Mouse (Mus musculus) frontal cortex, postnatal 36 days (tissue): ENCODE measurements around the gene Fzr1.

ENCODE experiments used
- DNase-seq, 2 experiments: peaks; one replicate each; pipeline ENCODE4 v3.0.0; 2022; ENCODE audit warnings: low spot score in 2 of 2

Gene Fzr1

GRCm38 (mm10) chr10:81382039-81382438, 3.7 kb upstream of the Fzr1 start:
- DNase-seq, result no peak

- DNase-seq, result no peak
These were observed 1.6 kb upstream of the Fzr1 start for GRCm38 (mm10) chr10:81379809-81380378.

- DNase-seq, result no peak
These were observed 852 bp upstream of the Fzr1 start for GRCm38 (mm10) chr10:81379183-81379553.

- peak; percentile 100 for DNase-seq
These were observed 352 bp upstream of the Fzr1 start for GRCm38 (mm10) chr10:81378553-81379182.

- no peak for DNase-seq
These were observed 1.0 kb downstream of the Fzr1 start for GRCm38 (mm10) chr10:81377362-81377664.

- DNase-seq, result no peak
These were observed 1.6 kb downstream of the Fzr1 start for GRCm38 (mm10) chr10:81376561-81377361.

- DNase-seq, result no peak
These were observed 3.0 kb downstream of the Fzr1 start for GRCm38 (mm10) chr10:81375322-81375721.

- no peak for DNase-seq
These were observed 11.2 kb downstream of the Fzr1 start for GRCm38 (mm10) chr10:81367207-81367495.

GRCm38 (mm10) chr10:81366477-81367206, 11.7 kb downstream of the Fzr1 start:
- no peak for DNase-seq

- no peak for DNase-seq
These were observed 12.4 kb downstream of the Fzr1 start, which contains the start of gene 4930404N11Rik for GRCm38 (mm10) chr10:81365672-81366476. Gene 4930404N11Rik, minus strand, starts transcription at chr10:81365816.

GRCm38 (mm10) chr10:81365073-81365472, 13.2 kb downstream of the Fzr1 start:
- DNase-seq, result peak in 1 of 2 experiments; percentile 63

GRCm38 (mm10) chr10:81364666-81365065, 13.7 kb downstream of the Fzr1 start:
- DNase-seq, result no peak

GRCm38 (mm10) chr10:81363436-81364346, 14.6 kb downstream of the Fzr1 start:
- DNase-seq, result no peak

GRCm38 (mm10) chr10:81362336-81362949, 15.9 kb downstream of the Fzr1 start:
- DNase-seq, result no peak

- no peak for DNase-seq
These were observed 17.6 kb downstream of the Fzr1 start for GRCm38 (mm10) chr10:81360721-81361120.

- DNase-seq, result no peak
These were observed 19.5 kb downstream of the Fzr1 start for GRCm38 (mm10) chr10:81358841-81359240.

- no peak for DNase-seq
These were observed 20.1 kb downstream of the Fzr1 start for GRCm38 (mm10) chr10:81358209-81358608.

GRCm38 (mm10) chr10:81356991-81357844, 21.1 kb downstream of the Fzr1 start, which contains the start of gene Mfsd12:
Gene Mfsd12, plus strand, starts transcription at chr10:81357491.
- DNase-seq, result peak; percentile 87 to 92

- DNase-seq, result no peak
These were observed 21.8 kb downstream of the Fzr1 start for GRCm38 (mm10) chr10:81356352-81356990.
